Mouse (Mus musculus): Measurements from ENCODE around the gene Dcdc2c.

Dcdc2c gene

DNA sequence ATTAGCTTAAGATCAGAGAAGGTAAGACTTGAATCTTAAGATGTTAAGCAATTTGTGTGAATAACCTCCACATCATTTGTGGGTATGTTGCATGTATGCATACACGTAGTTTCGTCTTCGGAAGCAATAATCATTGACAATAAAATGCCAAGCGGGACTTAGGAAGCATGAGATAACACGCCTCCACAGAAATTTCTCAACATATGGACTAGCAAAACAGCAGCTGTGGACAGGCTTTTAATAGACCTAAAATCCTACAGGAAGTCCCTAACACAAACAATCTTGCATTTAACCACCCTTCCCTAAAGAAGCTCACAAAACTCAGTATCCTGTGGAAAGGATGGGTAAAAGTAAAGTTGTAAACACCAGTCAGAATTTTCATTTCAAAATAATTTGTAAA is 93.4 kb downstream of the Dcdc2c start:
- no peak for DNase-seq (ENCODE audit: low read depth, low spot score)

DNA sequence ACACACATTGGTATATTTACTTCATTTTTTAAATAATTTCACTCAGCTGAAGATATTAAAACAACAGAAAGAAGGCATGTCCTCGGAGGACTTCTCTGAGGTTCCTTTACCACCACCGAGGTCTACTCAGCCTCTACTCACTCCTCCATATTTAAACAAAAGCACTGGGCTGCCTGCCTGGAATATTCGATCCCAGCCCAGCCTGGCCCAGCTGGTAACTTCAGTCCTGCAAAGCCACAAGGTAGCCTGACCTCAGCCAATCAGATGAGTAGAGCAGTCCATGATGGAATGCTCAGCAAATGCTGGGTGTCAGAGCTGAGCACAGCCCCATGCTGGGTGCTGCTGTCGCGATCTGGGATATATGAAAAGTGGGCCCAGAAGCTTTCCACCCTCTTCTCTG is 115.7 kb downstream of the Dcdc2c start:
- no peak for DNase-seq (ENCODE audit: low read depth, low spot score)

DNA sequence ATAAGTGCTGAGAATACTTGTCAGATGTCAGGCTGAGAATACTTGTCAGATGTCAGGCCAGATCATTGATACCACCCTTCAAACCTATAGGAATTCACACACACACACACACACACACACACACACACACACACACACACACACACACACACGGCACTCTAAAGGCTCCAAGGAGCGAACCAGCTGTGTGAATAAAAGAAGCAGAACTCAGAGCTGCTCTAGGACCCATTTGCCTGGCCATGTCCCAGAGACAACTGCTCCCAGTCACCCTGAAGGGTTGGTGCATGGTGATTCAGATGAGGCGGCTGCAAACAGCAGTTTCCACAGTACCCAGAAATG is 119.5 kb downstream of the Dcdc2c start:
- no peak for DNase-seq (ENCODE audit: low read depth, low spot score)

DNA sequence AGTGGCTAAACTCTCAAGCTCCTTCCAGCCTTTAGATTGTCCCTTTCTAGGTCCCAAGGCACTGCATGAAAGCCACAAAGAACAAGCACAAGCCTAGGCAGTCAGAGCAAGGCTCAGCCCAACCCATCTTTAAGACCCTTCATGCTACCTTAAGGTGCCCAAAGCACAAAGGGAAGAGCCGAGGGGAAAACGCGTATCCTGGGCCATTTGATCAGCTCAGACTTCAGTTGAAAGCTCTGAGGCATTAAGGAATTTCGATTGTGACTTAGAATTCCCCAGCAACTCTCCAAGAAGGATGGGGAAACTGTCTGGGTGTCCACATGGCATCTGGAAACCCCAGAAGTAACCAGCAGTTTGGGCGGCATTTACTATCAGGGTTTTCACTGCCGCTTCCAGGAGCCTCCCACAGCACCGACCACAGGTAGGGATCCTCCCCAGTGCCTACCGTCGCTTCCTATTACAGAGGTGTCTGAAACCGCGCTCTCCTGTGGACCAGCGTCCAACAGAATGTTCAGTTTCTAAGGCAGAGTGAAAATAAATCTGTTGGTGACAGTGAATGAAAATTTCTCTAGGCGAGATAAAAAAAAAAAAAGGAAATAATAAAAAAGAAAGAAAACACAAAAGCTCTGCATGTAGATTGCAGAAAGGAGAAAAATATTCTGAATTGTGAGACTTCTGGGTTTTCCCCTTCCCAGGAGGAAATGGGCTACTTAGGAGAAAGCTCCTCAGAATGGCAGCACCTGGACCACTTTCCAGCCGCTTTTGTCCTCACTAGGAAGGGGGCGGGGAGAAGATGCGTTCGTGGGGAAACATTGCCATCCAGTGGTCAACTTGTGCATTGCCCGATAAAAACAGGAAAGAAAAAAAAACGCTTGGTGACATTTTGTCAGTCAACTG is 120.1 kb downstream of the Dcdc2c start:
- peak; percentile 90 for DNase-seq (ENCODE audit: low read depth, low spot score)

DNA sequence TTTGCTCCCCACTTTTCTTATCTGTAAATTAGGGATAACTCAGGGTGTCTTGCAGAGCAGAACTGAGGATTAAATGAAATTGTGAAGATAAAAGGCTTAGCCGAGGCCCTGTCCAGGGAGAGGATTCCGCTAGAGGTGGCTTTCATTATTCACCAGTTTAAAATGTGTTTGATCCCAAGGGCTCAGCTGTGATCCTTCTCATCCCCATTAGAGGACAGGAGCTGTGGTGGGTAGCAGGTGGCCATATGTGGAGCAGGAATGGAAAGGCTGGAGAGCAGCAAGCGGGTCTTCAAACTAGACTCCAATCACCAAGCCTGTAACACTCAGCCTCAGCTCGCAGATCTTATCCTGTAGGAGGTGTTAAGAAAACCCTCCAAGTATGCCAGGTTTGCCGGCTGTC is 122.3 kb downstream of the Dcdc2c start:
- no peak for DNase-seq (ENCODE audit: low read depth, low spot score)

DNA sequence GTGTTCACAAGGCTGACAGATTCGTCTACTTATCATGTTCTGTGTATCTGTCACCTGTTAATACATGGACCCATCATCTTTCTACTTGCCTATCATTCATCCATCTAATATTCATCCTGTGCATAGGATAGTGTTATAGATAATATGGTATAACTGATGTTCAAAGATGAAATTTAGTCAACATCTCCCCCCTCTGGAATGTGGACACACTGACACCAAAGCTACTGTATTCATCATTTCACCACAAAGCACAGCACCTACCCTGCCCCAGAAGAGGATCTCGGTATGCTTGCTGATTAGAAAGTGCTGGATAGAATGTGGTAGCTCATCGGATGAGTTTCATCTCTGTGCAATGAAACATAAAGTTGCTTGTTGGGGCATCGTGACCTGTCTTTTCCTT is 135.2 kb downstream of the Dcdc2c start:
- DNase-seq (ENCODE audit: low read depth, low spot score): no peak

DNA sequence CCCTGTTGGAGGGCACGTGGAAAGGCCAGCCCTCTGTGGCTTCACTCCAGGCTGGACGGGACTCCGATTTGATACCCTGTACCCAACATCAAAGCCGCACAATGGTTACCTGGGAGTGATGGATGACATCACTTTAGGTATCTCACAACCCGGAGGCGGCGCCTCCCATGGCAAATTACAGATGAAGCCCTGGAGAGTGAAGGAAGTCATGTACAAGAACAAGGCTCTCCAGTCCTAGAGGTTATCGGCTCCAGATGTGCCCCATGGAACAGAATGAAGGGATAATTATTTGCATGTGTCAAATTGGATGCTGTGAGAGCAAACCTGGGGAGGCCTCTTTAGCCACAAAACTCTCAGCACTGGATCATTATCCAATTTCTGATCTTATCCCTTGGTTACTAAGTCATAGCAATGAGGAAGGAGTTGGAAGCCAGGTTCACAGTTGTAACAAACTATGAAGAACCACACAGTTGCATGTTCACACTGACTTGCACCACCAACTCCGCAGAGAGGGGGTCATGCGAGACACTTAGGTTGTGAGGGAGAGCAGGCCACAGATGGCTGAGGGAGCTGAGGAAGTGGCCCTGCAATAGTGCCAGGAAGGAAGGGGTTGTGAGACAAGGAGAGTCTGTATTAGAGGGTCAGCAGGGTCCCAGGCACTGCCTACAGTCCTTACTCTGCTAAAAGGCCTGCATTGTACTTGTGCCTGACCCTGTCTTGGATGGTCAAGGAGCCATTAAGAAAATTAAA is 144.4 kb downstream of the Dcdc2c start:
- peak; percentile 64 for DNase-seq (ENCODE audit: low read depth, low spot score)

DNA sequence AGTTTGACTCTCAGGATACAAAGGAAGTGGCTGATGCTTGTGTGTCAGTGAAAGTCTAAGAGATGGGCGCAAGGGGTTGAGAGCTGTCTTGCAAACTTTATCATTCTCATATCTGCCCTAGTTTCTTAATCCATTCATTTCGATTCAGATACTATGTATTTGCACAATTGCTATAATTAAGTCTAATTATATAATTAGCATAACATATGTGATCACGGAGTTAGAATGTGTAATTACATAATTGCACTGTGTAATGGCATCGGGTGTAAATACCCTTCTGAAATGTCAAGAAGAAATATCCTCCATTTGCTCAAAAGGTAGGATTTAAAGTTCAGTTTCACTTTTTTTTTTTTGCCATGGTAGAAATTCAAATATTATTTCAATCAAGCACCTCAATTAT is 149.9 kb downstream of the Dcdc2c start:
- no peak for DNase-seq (ENCODE audit: low read depth, low spot score)

DNA sequence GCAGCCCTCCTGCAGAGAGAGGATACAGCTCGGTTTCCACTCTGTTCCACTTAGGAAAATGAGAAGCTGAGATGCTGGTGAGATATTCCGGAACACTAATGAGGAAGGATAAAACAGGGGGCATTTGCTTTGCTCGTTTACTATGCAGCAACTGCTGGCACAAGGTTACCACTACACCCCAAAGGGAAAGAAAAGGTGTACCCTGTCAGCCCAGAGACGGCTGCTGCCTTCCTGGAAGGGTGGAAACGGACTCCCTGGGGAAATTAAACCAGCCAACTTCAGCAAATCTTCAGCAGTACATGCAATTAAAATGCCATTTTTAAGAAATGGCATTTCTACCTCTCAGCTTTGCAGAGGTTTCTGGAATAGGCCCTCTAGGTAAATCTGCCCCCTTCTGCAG is 150.8 kb downstream of the Dcdc2c start:
- DNase-seq (ENCODE audit: low read depth, low spot score): no peak

DNA sequence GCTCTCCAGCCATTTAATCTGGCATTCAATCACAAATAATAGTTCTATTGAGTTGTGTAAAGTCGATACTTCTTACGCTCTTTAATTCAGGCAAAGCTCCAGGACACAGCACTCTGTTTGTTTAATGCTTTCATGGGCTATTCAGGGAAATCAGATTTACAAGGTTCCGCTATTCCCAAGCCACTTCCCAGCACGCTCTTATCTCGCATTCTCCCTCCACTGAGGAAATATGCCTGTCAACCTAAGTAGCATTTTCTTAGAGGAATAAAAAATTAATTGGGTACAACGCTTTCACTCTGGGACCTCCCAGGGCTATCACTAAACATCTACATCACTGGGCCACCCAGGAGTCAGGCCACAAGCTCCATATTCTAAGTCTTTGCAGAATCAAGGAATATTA is 160.1 kb downstream of the Dcdc2c start:
- DNase-seq (ENCODE audit: low read depth, low spot score): no peak
